Mouse (Mus musculus) C2C12 (cell line): ENCODE measurements around the gene Zfp941.

Source experiments
- CEBPB ChIP-seq: IDR thresholded peaks from one replicate; pipeline ENCODE4 v1.6.1; 2011; ENCODE audit warnings: low read depth, mild to moderate bottlenecking, control low read depth, moderate library complexity
- CTCF ChIP-seq: IDR thresholded peaks from one replicate; pipeline ENCODE4 v1.5.1; 2011; ENCODE audit not compliant: control insufficient read depth, insufficient read depth, insufficient read length
- FOSL1 ChIP-seq: IDR thresholded peaks from one replicate; pipeline ENCODE4 v1.8.0; 2011; ENCODE audit warnings: mild to moderate bottlenecking, low read length; ENCODE audit not compliant: poor library complexity, insufficient read depth, severe bottlenecking
- MAX ChIP-seq: IDR thresholded peaks from one replicate; pipeline ENCODE4 v1.6.1; 2011; ENCODE audit warnings: mild to moderate bottlenecking, control low read depth
- MYOD1 ChIP-seq: IDR thresholded peaks from one replicate; pipeline ENCODE4 v1.6.1; 2011; ENCODE audit warnings: low read depth; ENCODE audit not compliant: control insufficient read depth, insufficient read length
- MYOG ChIP-seq: IDR thresholded peaks from one replicate; pipeline ENCODE4 v1.6.1; 2011; ENCODE audit not compliant: control insufficient read depth, insufficient read length; ENCODE audit errors: extremely low read depth
- USF1 ChIP-seq: IDR thresholded peaks from one replicate; pipeline ENCODE4 v1.6.1; 2011; ENCODE audit warnings: low read depth, mild to moderate bottlenecking, control low read depth, moderate library complexity

DNA sequence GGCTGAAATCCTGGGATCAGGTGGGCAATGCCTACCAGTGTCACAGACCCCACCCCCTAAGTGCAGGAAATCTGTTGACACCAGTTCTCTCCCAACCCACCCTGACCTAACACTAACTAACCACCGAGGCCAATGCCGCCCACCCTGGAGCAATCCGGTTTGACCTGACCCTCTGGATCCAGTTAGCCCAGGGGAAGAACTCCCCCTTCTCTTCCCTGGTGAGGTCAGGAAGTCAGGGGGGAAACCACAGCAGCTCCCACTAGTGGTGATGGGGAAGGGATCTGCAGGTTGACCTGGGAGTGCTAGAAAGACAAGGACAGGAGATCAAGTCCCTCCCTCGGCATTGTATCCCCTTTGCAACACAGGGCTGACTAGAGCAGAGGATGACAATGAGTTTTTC lies 23.7 kb upstream of the Zfp941 start:
- TF ChIP-seq CTCF (no peak), MAX (no peak), MYOD1 (no peak), CEBPB (no peak), USF1 (no peak), MYOG (no peak), FOSL1 (no peak)
